Mouse (Mus musculus) hindbrain, postnatal 0 days (tissue): ENCODE measurements at regions not wholly inside any gene's neighbourhood (a gene's known extent, or its start where the extent isn't known, plus 50 kb on each side); places are given as distances from the start of the nearest gene placed in this dataset.

Experiments used
- ATAC-seq: fragments of 200-750 bp; cut with Nextera tagmentation; 2 replicates; pipeline ENCODE4 v1.8.0; 2017; ENCODE audit warnings: mild to moderate bottlenecking, moderate TSS enrichment, moderate library complexity
- DNase-seq: peaks from one replicate; pipeline ENCODE4 v3.0.0-alpha.2; 2015; ENCODE audit warnings: low spot score
- H3K27ac ChIP-seq: fragments of 300-500 bp; sonication (generic); 2 replicates; pipeline ENCODE4 v1.5.1; 2014; ENCODE audit warnings: mild to moderate bottlenecking
- H3K27me3 ChIP-seq: fragments of 300-500 bp; sonication (generic); 2 replicates; pipeline ENCODE4 v1.6.1; 2014; ENCODE audit warnings: low read length, mixed read lengths; ENCODE audit not compliant: insufficient read depth
- H3K36me3 ChIP-seq: fragments of 300-500 bp; sonication (generic); 2 replicates; pipeline ENCODE4 v1.6.1; 2014; ENCODE audit warnings: low read length, mixed read lengths; ENCODE audit not compliant: insufficient read depth
- H3K4me1 ChIP-seq: fragments of 300-500 bp; sonication (generic); 2 replicates; pipeline ENCODE4 v1.6.1; 2014; ENCODE audit warnings: antibody characterized with exemption, low read length, mixed read lengths; ENCODE audit not compliant: insufficient read depth
- H3K4me2 ChIP-seq: fragments of 300-500 bp; sonication (generic); 2 replicates; pipeline ENCODE4 v1.6.1; 2014; ENCODE audit warnings: low read depth, mild to moderate bottlenecking, low read length, moderate library complexity, mixed read lengths
- H3K4me3 ChIP-seq: fragments of 300-500 bp; sonication (generic); 2 replicates; pipeline ENCODE4 v1.5.1; 2014; ENCODE audit warnings: low read length
- H3K9ac ChIP-seq: fragments of 300-500 bp; sonication (generic); replicated peaks from 2 replicates; pipeline ENCODE4 v1.6.1; 2014; ENCODE audit warnings: mild to moderate bottlenecking, low read length, moderate library complexity, mixed read lengths
- H3K9me3 ChIP-seq: fragments of 300-500 bp; sonication (generic); 2 replicates; pipeline ENCODE4 v1.6.1; 2016; ENCODE audit warnings: low read length, mixed read lengths
- CTCF ChIP-seq: IDR thresholded peaks from 2 replicates; pipeline ENCODE4 v1.5.1; 2016; ENCODE audit warnings: antibody characterized with exemption, control low read depth, low read depth
- WGBS: fragments of 180-500 bp; shearing (Covaris S2); extraction: QIAGEN DNeasy Blood & Tissue Kit; methylation state at CpG from one replicate; pipeline ENCODE4 v1.1.7; 2014; 5-methylcytosine and 5-hydroxymethylcytosine counted together

- H3K27me3 ChIP-seq: no peaks in the 10 kb centered on the region
- H3K4me2 ChIP-seq: no peak overlapping the region
- no peaks in the 10 kb centered on the region for H3K36me3 ChIP-seq
- H3K4me3 ChIP-seq: no peak overlapping the region
- H3K9me3 ChIP-seq: no peaks in the 10 kb centered on the region
- WGBS: 59% methylated on average over 17 of the region's 17 CpGs
- H3K9ac ChIP-seq: no peak overlapping the region
- no peak overlapping the region for H3K27ac ChIP-seq
- ATAC-seq (no peak), DNase-seq (no peak)
- TF ChIP-seq CTCF: no peak
- H3K4me1 ChIP-seq: peaks cover 13% of the 10 kb centered on the region; the same call in 1 of the 2 replicates
Measured at GRCm38 (mm10) chr17:45869014-45869968, 135.6 kb upstream of the 1600014C23Rik start.

DNA sequence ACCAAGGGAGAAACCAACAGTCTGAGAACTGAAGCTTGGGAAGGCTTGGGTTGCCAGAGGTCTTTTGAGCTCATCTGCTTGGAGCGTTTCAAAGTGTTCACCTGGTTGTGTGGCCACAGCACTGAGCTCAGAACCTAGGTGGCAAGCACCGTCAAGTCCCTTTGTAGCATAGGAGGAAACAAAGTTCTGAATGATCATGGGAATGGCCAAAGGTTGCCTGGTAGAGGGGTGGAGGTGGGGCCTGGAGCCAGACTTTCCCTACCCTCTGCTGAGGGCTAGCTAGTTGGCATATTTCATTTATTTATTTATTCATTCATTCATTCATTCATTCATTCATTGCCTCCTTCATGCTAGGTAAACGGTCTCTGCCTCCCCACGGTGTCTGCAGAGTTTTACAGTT is 134.9 kb upstream of the 1600014C23Rik start:
- H3K9me3 ChIP-seq: no peaks in the 10 kb centered on the region
- WGBS: 87% methylated on average over 4 of the region's 4 CpGs
- no peak overlapping the region for H3K4me3 ChIP-seq
- no peaks in the 10 kb centered on the region for H3K27me3 ChIP-seq
- H3K4me1 ChIP-seq: 0 out of 2 replicates have a peak, but pooled peaks cover 8% of the 10 kb centered on the region
- no peak overlapping the region for H3K9ac ChIP-seq
- no peak overlapping the region for H3K4me2 ChIP-seq
- ATAC-seq (no peak), DNase-seq (no peak)
- TF ChIP-seq CTCF: no peak
- H3K36me3 ChIP-seq: no peaks in the 10 kb centered on the region
- no peak overlapping the region for H3K27ac ChIP-seq

- H3K9me3 ChIP-seq: no peaks in the 10 kb centered on the region
- H3K4me3 ChIP-seq: no peak overlapping the region
- no peak for TF ChIP-seq CTCF
- H3K27ac ChIP-seq: no peak overlapping the region
- no peaks in the 10 kb centered on the region for H3K36me3 ChIP-seq
- no peak overlapping the region for H3K9ac ChIP-seq
- no peak for DNase-seq
- H3K4me2 ChIP-seq: no peak overlapping the region
- 67% methylated on average over 5 of the region's 5 CpGs for WGBS
- no peaks in the 10 kb centered on the region for H3K27me3 ChIP-seq
- 0 out of 2 replicates have a peak, but pooled peaks cover 2% of the 10 kb centered on the region for H3K4me1 ChIP-seq
- no peak for ATAC-seq
Measured at GRCm38 (mm10) chr17:45867727-45868126, 134.1 kb upstream of the 1600014C23Rik start.

GRCm38 (mm10) chr17:45866876-45867652 is 133.4 kb upstream of the 1600014C23Rik start:
- ATAC-seq (no peak), DNase-seq (no peak)
- H3K27ac ChIP-seq: no peak overlapping the region
- H3K4me3 ChIP-seq: no peak overlapping the region
- WGBS: 66% methylated on average over 15 of the region's 15 CpGs
- no peaks in the 10 kb centered on the region for H3K27me3 ChIP-seq
- no peaks in the 10 kb centered on the region for H3K36me3 ChIP-seq
- no peak overlapping the region for H3K9ac ChIP-seq
- H3K4me2 ChIP-seq: no peak overlapping the region
- no peaks in the 10 kb centered on the region for H3K9me3 ChIP-seq
- H3K4me1 ChIP-seq: 0 out of 2 replicates have a peak, but pooled peaks cover 2% of the 10 kb centered on the region
- no peak for TF ChIP-seq CTCF

- no peak for TF ChIP-seq CTCF
- Histone ChIP-seq H3K9ac (no peak overlapping the region), H3K9me3 (no peaks in the 10 kb centered on the region), H3K27ac (no peak overlapping the region), H3K4me1 (no peaks in the 10 kb centered on the region), H3K36me3 (no peaks in the 10 kb centered on the region), H3K4me2 (no peak overlapping the region), H3K27me3 (no peaks in the 10 kb centered on the region), H3K4me3 (no peak overlapping the region)
- DNase-seq (peak; percentile 35), ATAC-seq (no peak)
- 27% methylated on average over 10 of the region's 10 CpGs for WGBS
Measured at GRCm38 (mm10) chr17:45866346-45866745, 132.7 kb upstream of the 1600014C23Rik start.

GRCm38 (mm10) chr17:45865944-45866343 is 132.3 kb upstream of the 1600014C23Rik start:
- 63% methylated on average over 6 of the region's 6 CpGs for WGBS
- peak; percentile 19 for DNase-seq

More at GRCm38 (mm10) chr17:45865944-45866343, 132.3 kb upstream of the 1600014C23Rik start:
- Histone ChIP-seq H3K4me3 (no peak overlapping the region), H3K9ac (no peak overlapping the region), H3K27ac (no peak overlapping the region), H3K9me3 (no peaks in the 10 kb centered on the region), H3K27me3 (no peaks in the 10 kb centered on the region), H3K4me1 (no peaks in the 10 kb centered on the region), H3K36me3 (no peaks in the 10 kb centered on the region), H3K4me2 (no peak overlapping the region)
- no peak for ATAC-seq
- no peak for TF ChIP-seq CTCF
